Mouse (Mus musculus) inflammation-experienced regulatory T-cells, adult 6 months (primary cell): ENCODE measurements around the gene Zfp740. TPM values are rescaled to one million over a fixed set of nuclear protein-coding genes. Genes with fewer than 3 reads are reported as not detected.

Experiments
- ATAC-seq: one replicate; pipeline ENCODE4 v1.8.0; 2017
- polyA plus RNA-seq, 3 experiments: library from polyadenylated mRNA; unstranded; fragments of 100-300 nt; shearing (Covaris generic); gene quantifications; one replicate each; pipeline ENCODE4 v1.2.1; 2017

The Zfp740 gene
- polyA plus RNA-seq, 3 experiments from 2014 or later = 20.3 to 33.3 (median 25.5) TPM

GRCm38 (mm10) chr15:102249251-102249691, 46.2 kb downstream of the Zfp740 start:
- no peak for ATAC-seq

GRCm38 (mm10) chr15:102249967-102250366, 46.9 kb downstream of the Zfp740 start:
- ATAC-seq = no peak

- no peak for ATAC-seq
Measured at GRCm38 (mm10) chr15:102250521-102250920, 47.5 kb downstream of the Zfp740 start.

- ATAC-seq = no peak
Measured at GRCm38 (mm10) chr15:102255547-102256255, 52.7 kb downstream of the Zfp740 start.

- ATAC-seq = no peak
Measured at GRCm38 (mm10) chr15:102256431-102257201, 53.6 kb downstream of the Zfp740 start.

GRCm38 (mm10) chr15:102257202-102258075, 54.4 kb downstream of the Zfp740 start, which contains the start of gene Rarg:
Gene Rarg (minus strand): TSS chr15:102257517.
- peak; percentile 47 for ATAC-seq

- ATAC-seq = no peak
Measured at GRCm38 (mm10) chr15:102258076-102258470, 55.0 kb downstream of the Zfp740 start.

- ATAC-seq = no peak
Measured at GRCm38 (mm10) chr15:102258581-102259253, 55.7 kb downstream of the Zfp740 start.

GRCm38 (mm10) chr15:102262582-102262981, 59.5 kb downstream of the Zfp740 start:
- ATAC-seq = no peak

GRCm38 (mm10) chr15:102263037-102263436, 60.0 kb downstream of the Zfp740 start:
- ATAC-seq = peak; percentile 94

Other genes with a start within 250 kb of the Zfp740 start
- gene Krt78, start 249.0 kb upstream of the Zfp740 start, polyA plus RNA-seq = not detected
- under 1 TPM in 1 of 3 experiments, not detected in 2; 0.23 TPM for gene Krt8, start 198.8 kb upstream of the Zfp740 start, polyA plus RNA-seq
- 1 to 10 TPM in 2 of 3 experiments, under 1 TPM in 1; 0.41 to 1.2 (median 1.2) TPM for gene Krt18, start 175.1 kb upstream of the Zfp740 start, polyA plus RNA-seq
- 100 to 1,000 TPM in 2 of 3 experiments, 10 to 100 TPM in 1; 90.5 to 131 (median 129) TPM for gene Eif4b, start 129.5 kb upstream of the Zfp740 start, polyA plus RNA-seq
- 1 to 10 TPM; 3.3 to 4.2 (median 3.8) TPM for gene Tns2, start 102.8 kb upstream of the Zfp740 start, polyA plus RNA-seq
- 10 to 100 TPM; 32.1 to 44.8 (median 33.6) TPM for gene Spryd3, start 67.0 kb upstream of the Zfp740 start, polyA plus RNA-seq
- under 1 TPM in 1 of 3 experiments, not detected in 2; 0.33 TPM for gene Igfbp6, start 58.9 kb upstream of the Zfp740 start, polyA plus RNA-seq
- 1 to 10 TPM in 2 of 3 experiments, under 1 TPM in 1; 0.94 to 4.9 (median 1.3) TPM for gene Soat2, start 52.7 kb upstream of the Zfp740 start, polyA plus RNA-seq
- gene Csad, start 1.5 kb downstream of the Zfp740 start, polyA plus RNA-seq = 10 to 100 TPM in 2 of 3 experiments, 1 to 10 TPM in 1; 5.0 to 14.6 (median 14.0) TPM
- 100 to 1,000 TPM; 364 to 513 (median 397) TPM for gene Itgb7, start 28.7 kb downstream of the Zfp740 start, polyA plus RNA-seq
- 10 to 100 TPM; 15.5 to 18.4 (median 18.3) TPM for gene Rarg, start 54.3 kb downstream of the Zfp740 start, polyA plus RNA-seq
- gene Gm9918, start 67.3 kb downstream of the Zfp740 start, polyA plus RNA-seq = not detected
- 10 to 100 TPM; 30.8 to 33.1 (median 31.8) TPM for gene Mfsd5, start 76.2 kb downstream of the Zfp740 start, polyA plus RNA-seq
- gene Espl1, start 93.0 kb downstream of the Zfp740 start, polyA plus RNA-seq = 10 to 100 TPM in 1 of 3 experiments, 1 to 10 TPM in 2; 1.9 to 17.9 (median 3.2) TPM
- 1,000 to 10,000 TPM in 2 of 3 experiments, 100 to 1,000 TPM in 1; 936 to 1,841 (median 1,443) TPM for gene Pfdn5, start 122.9 kb downstream of the Zfp740 start, polyA plus RNA-seq
- 100 to 1,000 TPM; 102 to 153 (median 123) TPM for gene Myg1, start 128.5 kb downstream of the Zfp740 start, polyA plus RNA-seq
- gene Aaas, start 147.5 kb downstream of the Zfp740 start, polyA plus RNA-seq = 10 to 100 TPM; 39.8 to 53.2 (median 43.1) TPM
- not detected for gene Sp7, start 163.9 kb downstream of the Zfp740 start, polyA plus RNA-seq
- gene Sp1, start 202.9 kb downstream of the Zfp740 start, polyA plus RNA-seq = 10 to 100 TPM; 19.1 to 23.3 (median 22.6) TPM
- gene Amhr2, start 242.1 kb downstream of the Zfp740 start, polyA plus RNA-seq = not detected